Mouse (Mus musculus) left cerebral cortex, adult 2 months (tissue): ENCODE measurements around the gene Hmg20a. TPM values are rescaled to one million over a fixed set of nuclear protein-coding genes. Genes with fewer than 3 reads are reported as not detected.
A peak's percentile ranks its signal among the peaks of the same experiment; 100 is the strongest.

Source experiments
- DNase-seq, 2 experiments: peaks; one replicate each; pipeline ENCODE4 v3.0.0; 2021 to 2022; ENCODE audit warnings: low spot score in 2 of 2, mixed read lengths in 1 of 2; ENCODE audit errors: extremely low spot score in 1 of 2
- H3K27ac ChIP-seq: fragments of 200-600 bp; 2 replicates; pipeline ENCODE4 v1.8.1; 2022
- H3K4me3 ChIP-seq: fragments of 200-600 bp; 2 replicates; pipeline ENCODE4 v1.8.1; 2022
- CTCF ChIP-seq: fragments of 200-600 bp; IDR thresholded peaks from 2 replicates; pipeline ENCODE4 v1.8.1; 2022; ENCODE audit warnings: antibody characterized with exemption, mild to moderate bottlenecking, moderate library complexity
- intact Hi-C: fragments of 180-260 bp; cut with DNase I; formaldehyde crosslinking; loops from one replicate; pipeline ENCODE4 v1.15.1; 2025
- long read RNA-seq, 2 experiments: library from polyadenylated mRNA; stranded (forward); transcript quantifications; one replicate each; pipeline ENCODE4 v2.0.0; 2021; ENCODE audit warnings: borderline mapping rate in 2 of 2
- total RNA-seq, 2 experiments: library from RNA; stranded (reverse); gene quantifications; 2 replicates each; pipeline ENCODE4 v1.2.3; 2021

Hmg20a gene
- 10 to 100 TPM; 66.1 to 70.1 TPM for total RNA-seq
- long read RNA-seq, experiment 1, transcript Hmg20a-201 (10 exons, 3,778 nt): major isoform, 58 of 84 reads
- long read RNA-seq, experiment 1, partial matches to known transcripts: 5 of 84 reads
- long read RNA-seq, experiment 1, other reads (novel, unspliced or antisense): 20 of 84 reads
- long read RNA-seq, experiment 2, transcript Hmg20a-201 (10 exons, 3,778 nt): major isoform, 26 of 39 reads
- long read RNA-seq, experiment 2, partial matches to known transcripts: 7 of 39 reads
- long read RNA-seq, experiment 2, other reads (novel, unspliced or antisense): 6 of 39 reads

GRCm38 (mm10) chr9:56417948-56418737 lies at the start of gene Hmg20a, which contains the start of gene Peak1:
Gene Hmg20a (plus strand): TSS chr9:56418609.
Gene Peak1 (minus strand): TSS chr9:56418067.
- DNase-seq: peak; percentile 99
- H3K4me3 ChIP-seq: peak within 1 kb of the TSS; percentile 84
- no peak for TF ChIP-seq CTCF
- H3K27ac ChIP-seq: peak within 1 kb of the TSS; percentile 95
- intact Hi-C loops: loop anchor here (1.0 to 10.0 kb wide), 5 partner anchors 88 to 194 kb away; no protein-coding TSS in a partner anchor

- Histone ChIP-seq H3K4me3 (no peak overlapping the region), H3K27ac (no peak overlapping the region)
- intact Hi-C loops: no loop called here
- DNase-seq: no peak
- TF ChIP-seq CTCF: no peak
Measured at GRCm38 (mm10) chr9:56368814-56369213, 49.6 kb upstream of the Hmg20a start.

- Histone ChIP-seq H3K27ac (no peak overlapping the region), H3K4me3 (no peak overlapping the region)
- TF ChIP-seq CTCF: no peak
- intact Hi-C loops: loop anchor here (5.0 kb wide), 1 partner anchor 98 kb away; no protein-coding TSS in a partner anchor
- no peak for DNase-seq
Measured at GRCm38 (mm10) chr9:56370710-56371109, 47.7 kb upstream of the Hmg20a start.

- TF ChIP-seq CTCF: no peak
- intact Hi-C loops: loop anchor here (5.0 kb wide), 1 partner anchor 102 kb away; no protein-coding TSS in a partner anchor
- Histone ChIP-seq H3K4me3 (no peak overlapping the region), H3K27ac (no peak overlapping the region; the same call in none of the 2 replicates)
- no peak for DNase-seq
Measured at GRCm38 (mm10) chr9:56374401-56374800, 44.0 kb upstream of the Hmg20a start.

GRCm38 (mm10) chr9:56382786-56383185 lies 35.6 kb upstream of the Hmg20a start:
- no peak for TF ChIP-seq CTCF

GRCm38 (mm10) chr9:56392857-56393256 lies 25.6 kb upstream of the Hmg20a start:
- intact Hi-C loops: no loop called here
- Histone ChIP-seq H3K27ac (no peak overlapping the region), H3K4me3 (no peak overlapping the region)
- TF ChIP-seq CTCF: no peak
- no peak for DNase-seq

More at GRCm38 (mm10) chr9:56382786-56383185, 35.6 kb upstream of the Hmg20a start:
- intact Hi-C loops: no loop called here
- H3K27ac ChIP-seq: no peak overlapping the region
- no peak for DNase-seq
- H3K4me3 ChIP-seq: no peak overlapping the region

- peak overlapping the region; percentile 32; the same call in 1 of the 2 replicates for H3K27ac ChIP-seq
- no peak for DNase-seq
- no peak for TF ChIP-seq CTCF
- intact Hi-C loops: no loop called here
- H3K4me3 ChIP-seq: no peak overlapping the region
Measured at GRCm38 (mm10) chr9:56396306-56396705, 22.1 kb upstream of the Hmg20a start.

GRCm38 (mm10) chr9:56404619-56405018 lies 13.8 kb upstream of the Hmg20a start:
- DNase-seq: no peak
- Histone ChIP-seq H3K27ac (no peak overlapping the region), H3K4me3 (no peak overlapping the region)
- no peak for TF ChIP-seq CTCF
- intact Hi-C loops: no loop called here

- TF ChIP-seq CTCF: no peak
- no peak overlapping the region for H3K27ac ChIP-seq
- intact Hi-C loops: loop anchor here (10.0 kb wide), 1 partner anchor 85 kb away; no protein-coding TSS in a partner anchor
- no peak for DNase-seq
- no peak overlapping the region for H3K4me3 ChIP-seq
Measured at GRCm38 (mm10) chr9:56409928-56410327, 8.5 kb upstream of the Hmg20a start.

GRCm38 (mm10) chr9:56412716-56413115 lies 5.7 kb upstream of the Hmg20a start:
- intact Hi-C loops: loop anchor here (10.0 kb wide), 1 partner anchor 88 kb away; no protein-coding TSS in a partner anchor
- H3K27ac ChIP-seq: no peak overlapping the region

GRCm38 (mm10) chr9:56414322-56414721 lies 4.1 kb upstream of the Hmg20a start:
- H3K4me3 ChIP-seq: no peak overlapping the region
- no peak for DNase-seq
- TF ChIP-seq CTCF: peak; percentile 8
- H3K27ac ChIP-seq: no peak overlapping the region
- intact Hi-C loops: loop anchor here (10.0 kb wide), 1 partner anchor 90 kb away; no protein-coding TSS in a partner anchor

More at GRCm38 (mm10) chr9:56412716-56413115, 5.7 kb upstream of the Hmg20a start:
- TF ChIP-seq CTCF: no peak
- H3K4me3 ChIP-seq: no peak overlapping the region
- no peak for DNase-seq

- intact Hi-C loops: loop anchor here (5.0 to 10.0 kb wide), 3 partner anchors 91 to 197 kb away; no protein-coding TSS in a partner anchor
- TF ChIP-seq CTCF: no peak
- no peak for DNase-seq
- H3K27ac ChIP-seq: no peak overlapping the region
- H3K4me3 ChIP-seq: no peak overlapping the region
Measured at GRCm38 (mm10) chr9:56415393-56415792, 3.0 kb upstream of the Hmg20a start.
